Mouse (Mus musculus) olfactory bulb, adult 2 months (tissue): Measurements from ENCODE around the gene Selenoo. TPM values are rescaled to one million over a fixed set of nuclear protein-coding genes. Genes with fewer than 3 reads are reported as not detected.

ENCODE experiments used
- H3K27ac ChIP-seq: fragments of 200-500 bp; 2 replicates; pipeline ENCODE4 v1.5.1; 2012; ENCODE audit warnings: low read depth, low read length; ENCODE audit not compliant: insufficient read depth
- H3K4me1 ChIP-seq: fragments of 200-500 bp; 2 replicates; pipeline ENCODE4 v1.6.1; 2012; ENCODE audit warnings: low read length; ENCODE audit not compliant: control insufficient read depth, insufficient read depth
- H3K4me3 ChIP-seq: fragments of 200-500 bp; 2 replicates; pipeline ENCODE4 v1.5.1; 2012; ENCODE audit warnings: mild to moderate bottlenecking, low read depth, low read length, moderate library complexity; ENCODE audit not compliant: insufficient read depth
- CTCF ChIP-seq: fragments of 200-500 bp; IDR thresholded peaks from 2 replicates; pipeline ENCODE4 v1.5.1; 2012; ENCODE audit warnings: low read depth, mild to moderate bottlenecking, low read length, moderate library complexity; ENCODE audit not compliant: insufficient read depth
- POLR2A ChIP-seq: fragments of 200-500 bp; IDR thresholded peaks from 2 replicates; pipeline ENCODE4 v1.6.1; 2012; ENCODE audit warnings: mild to moderate bottlenecking, low read depth, low read length, moderate library complexity; ENCODE audit not compliant: insufficient read depth
- WGBS: fragments of 180-500 bp; shearing (Covaris S2); methylation state at CpG from one replicate; pipeline ENCODE4 v1.1.7; 2018; 5-methylcytosine and 5-hydroxymethylcytosine counted together
- polyA plus RNA-seq: library from polyadenylated mRNA; stranded (reverse); fragments of >200 nt; gene quantifications from 2 replicates; pipeline ENCODE4 v1.2.4, GENCODE M21; 2012; ENCODE audit warnings: low replicate concordance; ENCODE audit not compliant: missing spikeins, insufficient read depth, insufficient read length

Selenoo gene
- polyA plus RNA-seq, 1 experiment, result not detected

GRCm38 (mm10) chr15:89148496-89149270 lies 59.8 kb downstream of the Selenoo start:
- no peak overlapping the region for H3K27ac ChIP-seq
- no peak for TF ChIP-seq POLR2A
- TF ChIP-seq CTCF, result no peak
- H3K4me3 ChIP-seq, result peak overlapping the region; percentile 81
- peaks cover 31% of the 10 kb centered on the region for H3K4me1 ChIP-seq
- WGBS, result 10% methylated on average over 25 of the region's 25 CpGs

- no peak for TF ChIP-seq CTCF
- TF ChIP-seq POLR2A, result 0 out of 2 replicates have a peak, but pooled peaks have one; percentile 11
- WGBS, result under 1% methylated on average over 60 of the region's 61 CpGs
- H3K4me1 ChIP-seq, result peaks cover 31% of the 10 kb centered on the region
- peak within 1 kb of the TSS; percentile 81 for H3K4me3 ChIP-seq
- no peak within 1 kb of the TSS for H3K27ac ChIP-seq
These were observed 60.6 kb downstream of the Selenoo start, which contains the start of gene Mapk11 for GRCm38 (mm10) chr15:89149271-89150040. Gene Mapk11, minus strand, starts transcription at chr15:89149628.

Other genes starting within 250 kb of the Selenoo start
- not detected in 2 replicates for gene Pim3, start 226.9 kb upstream of the Selenoo start, polyA plus RNA-seq
- gene Ttll8, start 134.7 kb upstream of the Selenoo start, polyA plus RNA-seq, result not detected in 2 replicates
- not detected in 2 replicates for gene Mlc1, start 110.1 kb upstream of the Selenoo start, polyA plus RNA-seq
- gene Mov10l1, start 106.2 kb upstream of the Selenoo start, polyA plus RNA-seq, result not detected in 2 replicates
- gene Panx2, start 29.4 kb upstream of the Selenoo start, polyA plus RNA-seq, result not detected in 2 replicates
- not detected in 2 replicates for gene Trabd, start 14.0 kb upstream of the Selenoo start, polyA plus RNA-seq
- 77.8 TPM in 1 of 2 replicates, not detected in the other for gene Tubgcp6, start 34.0 kb downstream of the Selenoo start, polyA plus RNA-seq
- gene Hdac10, start 39.6 kb downstream of the Selenoo start, polyA plus RNA-seq, result not detected in 2 replicates
- gene Mapk12, start 51.6 kb downstream of the Selenoo start, polyA plus RNA-seq, result not detected in 2 replicates
- not detected in 2 replicates for gene Mapk11, start 60.5 kb downstream of the Selenoo start, polyA plus RNA-seq
- 46.6 TPM in 1 of 2 replicates, not detected in the other for gene Plxnb2, start 91.7 kb downstream of the Selenoo start, polyA plus RNA-seq
- gene Dennd6b, start 107.4 kb downstream of the Selenoo start, polyA plus RNA-seq, result not detected in 2 replicates
- not detected in 2 replicates for gene Ppp6r2, start 122.5 kb downstream of the Selenoo start, polyA plus RNA-seq
- 913 TPM in 1 of 2 replicates, not detected in the other for gene Sbf1, start 226.2 kb downstream of the Selenoo start, polyA plus RNA-seq
- not detected in 2 replicates for gene Adm2, start 233.6 kb downstream of the Selenoo start, polyA plus RNA-seq
- not detected in 2 replicates for gene Miox, start 245.3 kb downstream of the Selenoo start, polyA plus RNA-seq